Mouse (Mus musculus) midbrain, embryonic 13.5 days (tissue): Measurements from ENCODE around the gene Adam1a. TPM values are rescaled to one million over a fixed set of nuclear protein-coding genes. Genes with fewer than 3 reads are reported as not detected.
A peak's percentile ranks its signal among the peaks of the same experiment; 100 is the strongest.

ENCODE experiments used
- ATAC-seq: fragments of 200-750 bp; cut with Nextera tagmentation; 2 replicates; pipeline ENCODE4 v1.8.0; 2017; ENCODE audit warnings: mild to moderate bottlenecking, moderate TSS enrichment, moderate library complexity
- H3K27ac ChIP-seq: fragments of 300-500 bp; sonication (generic); 2 replicates; pipeline ENCODE4 v1.5.1; 2015; ENCODE audit warnings: inconsistent platforms, mild to moderate bottlenecking, moderate library complexity
- H3K27me3 ChIP-seq: fragments of 300-500 bp; sonication (generic); 2 replicates; pipeline ENCODE4 v1.6.1; 2015; ENCODE audit warnings: mild to moderate bottlenecking, inconsistent platforms
- H3K36me3 ChIP-seq: fragments of 300-500 bp; sonication (generic); 2 replicates; pipeline ENCODE4 v1.6.1; 2015; ENCODE audit warnings: mild to moderate bottlenecking, inconsistent platforms
- H3K4me1 ChIP-seq: fragments of 300-500 bp; sonication (generic); replicated peaks from 2 replicates; pipeline ENCODE4 v1.6.1; 2015; ENCODE audit warnings: inconsistent platforms
- H3K4me2 ChIP-seq: fragments of 300-500 bp; sonication (generic); replicated peaks from 2 replicates; pipeline ENCODE4 v1.6.1; 2015; ENCODE audit warnings: moderate library complexity, mild to moderate bottlenecking, inconsistent platforms
- H3K4me3 ChIP-seq: fragments of 300-500 bp; sonication (generic); replicated peaks from 2 replicates; pipeline ENCODE4 v1.5.1; 2015; ENCODE audit warnings: mild to moderate bottlenecking, inconsistent platforms
- H3K9ac ChIP-seq: fragments of 300-500 bp; sonication (generic); replicated peaks from 2 replicates; pipeline ENCODE4 v1.6.1; 2015; ENCODE audit warnings: mild to moderate bottlenecking, inconsistent platforms
- H3K9me3 ChIP-seq: fragments of 300-500 bp; sonication (generic); 2 replicates; pipeline ENCODE4 v1.6.1; 2016; ENCODE audit warnings: mild to moderate bottlenecking, inconsistent platforms
- WGBS: fragments of 180-500 bp; shearing (Covaris S2); methylation state at CpG from one replicate; pipeline ENCODE4 v1.1.7; 2015; 5-methylcytosine and 5-hydroxymethylcytosine counted together
- polyA plus RNA-seq: library from polyadenylated mRNA; unstranded; fragments of >200 nt; fragmentation: Nextera tagmentation; extraction: Ambion mirVana; gene quantifications from 2 replicates; pipeline ENCODE4 v1.2.1, GENCODE M21; 2015

The Adam1a gene
- 4.9 TPM in 2 replicates for polyA plus RNA-seq

- under 1% methylated on average over 50 of the region's 97 CpGs for WGBS
- ATAC-seq = peak; percentile 70
These were observed at the start of gene Adam1a, which contains the start of gene Gm42878 for GRCm38 (mm10) chr5:121544910-121545792. Gene Adam1a, minus strand, starts transcription at chr5:121545482. Gene Gm42878, minus strand, starts transcription at chr5:121545482.

GRCm38 (mm10) chr5:121594714-121595313 is 49.5 kb upstream of the Adam1a start:
- H3K4me2 ChIP-seq = no peak overlapping the region
- no peak for ATAC-seq
- peaks cover 21% of the 10 kb centered on the region for H3K4me1 ChIP-seq
- no peak overlapping the region for H3K27ac ChIP-seq
- H3K9me3 ChIP-seq = no peaks in the 10 kb centered on the region
- H3K27me3 ChIP-seq = peaks cover 8% of the 10 kb centered on the region
- 91% methylated on average over 6 of the region's 6 CpGs for WGBS
- no peak overlapping the region for H3K4me3 ChIP-seq
- H3K9ac ChIP-seq = no peak overlapping the region
- H3K36me3 ChIP-seq = no peaks in the 10 kb centered on the region

More at GRCm38 (mm10) chr5:121544910-121545792, at the start of gene Adam1a, which contains the start of gene Gm42878:
- peak within 1 kb of the TSS; percentile 99 for H3K4me3 ChIP-seq
- peak within 1 kb of the TSS; percentile 96 for H3K27ac ChIP-seq
- H3K4me2 ChIP-seq = peak within 1 kb of the TSS; percentile 83
- H3K9ac ChIP-seq = peak within 1 kb of the TSS; percentile 99
- no peaks in the 10 kb centered on the region for H3K27me3 ChIP-seq
- peaks cover 36% of the 10 kb centered on the region for H3K4me1 ChIP-seq
- no peaks in the 10 kb centered on the region for H3K9me3 ChIP-seq
- no peaks in the 10 kb centered on the region for H3K36me3 ChIP-seq

GRCm38 (mm10) chr5:121593451-121594401 is 48.4 kb upstream of the Adam1a start, which contains the start of gene Aldh2:
Gene Aldh2, minus strand, starts transcription at chr5:121593824.
- peak; percentile 86 for ATAC-seq
- Histone ChIP-seq H3K9ac (peak within 1 kb of the TSS; percentile 76), H3K4me2 (peak within 1 kb of the TSS; percentile 98), H3K4me3 (peak within 1 kb of the TSS; percentile 65), H3K4me1 (peaks cover 21% of the 10 kb centered on the region), H3K27me3 (peaks cover 8% of the 10 kb centered on the region), H3K27ac (peak within 1 kb of the TSS; percentile 49), H3K36me3 (no peaks in the 10 kb centered on the region), H3K9me3 (no peaks in the 10 kb centered on the region)
- WGBS = 2% methylated on average over 47 of the region's 47 CpGs

GRCm38 (mm10) chr5:121592816-121593407 is 47.6 kb upstream of the Adam1a start:
- 4% methylated on average over 33 of the region's 33 CpGs for WGBS
- Histone ChIP-seq H3K36me3 (no peaks in the 10 kb centered on the region), H3K4me1 (peaks cover 21% of the 10 kb centered on the region), H3K4me3 (peak overlapping the region; percentile 65), H3K27ac (no peak overlapping the region), H3K27me3 (peaks cover 8% of the 10 kb centered on the region), H3K9me3 (no peaks in the 10 kb centered on the region), H3K9ac (peak overlapping the region; percentile 76), H3K4me2 (peak overlapping the region; percentile 98)
- peak; percentile 77 for ATAC-seq

- Histone ChIP-seq H3K27me3 (peaks cover 3% of the 10 kb centered on the region; the same call in 1 of the 2 replicates), H3K36me3 (no peaks in the 10 kb centered on the region), H3K4me3 (peak overlapping the region; percentile 65), H3K9me3 (no peaks in the 10 kb centered on the region), H3K27ac (no peak overlapping the region), H3K9ac (no peak overlapping the region), H3K4me1 (peaks cover 21% of the 10 kb centered on the region), H3K4me2 (peak overlapping the region; percentile 98)
- ATAC-seq = no peak
- WGBS = 68% methylated on average over 11 of the region's 11 CpGs
These were observed 47.0 kb upstream of the Adam1a start for GRCm38 (mm10) chr5:121592064-121592815.

- Histone ChIP-seq H3K4me1 (peaks cover 21% of the 10 kb centered on the region), H3K4me2 (no peak overlapping the region), H3K9ac (no peak overlapping the region), H3K27me3 (peaks cover 3% of the 10 kb centered on the region; the same call in 1 of the 2 replicates), H3K27ac (no peak overlapping the region), H3K9me3 (no peaks in the 10 kb centered on the region), H3K36me3 (no peaks in the 10 kb centered on the region), H3K4me3 (no peak overlapping the region)
- 80% methylated on average over 11 of the region's 11 CpGs for WGBS
- no peak for ATAC-seq
These were observed 46.3 kb upstream of the Adam1a start for GRCm38 (mm10) chr5:121591417-121592063.

- H3K4me1 ChIP-seq = peaks cover 21% of the 10 kb centered on the region
- H3K36me3 ChIP-seq = no peaks in the 10 kb centered on the region
- no peak overlapping the region for H3K27ac ChIP-seq
- no peak for ATAC-seq
- no peak overlapping the region for H3K9ac ChIP-seq
- peaks cover 3% of the 10 kb centered on the region; the same call in 1 of the 2 replicates for H3K27me3 ChIP-seq
- H3K4me3 ChIP-seq = no peak overlapping the region
- H3K4me2 ChIP-seq = no peak overlapping the region
- 90% methylated on average over 6 of the region's 6 CpGs for whole genome bisulfite sequencing
- no peaks in the 10 kb centered on the region for H3K9me3 ChIP-seq
These were observed 44.6 kb upstream of the Adam1a start for GRCm38 (mm10) chr5:121589928-121590327.

- H3K27me3 ChIP-seq = no peaks in the 10 kb centered on the region
- H3K36me3 ChIP-seq = no peaks in the 10 kb centered on the region
- H3K9me3 ChIP-seq = no peaks in the 10 kb centered on the region
- no peak overlapping the region for H3K4me2 ChIP-seq
- no peak overlapping the region for H3K9ac ChIP-seq
- no peak overlapping the region for H3K27ac ChIP-seq
- no peaks in the 10 kb centered on the region for H3K4me1 ChIP-seq
- 77% methylated on average over 6 of the region's 6 CpGs for WGBS
- ATAC-seq = no peak
- no peak overlapping the region for H3K4me3 ChIP-seq
These were observed 41.2 kb upstream of the Adam1a start for GRCm38 (mm10) chr5:121586400-121587039.

- Histone ChIP-seq H3K9ac (no peak overlapping the region), H3K4me1 (no peaks in the 10 kb centered on the region), H3K4me3 (no peak overlapping the region), H3K9me3 (no peaks in the 10 kb centered on the region), H3K4me2 (no peak overlapping the region), H3K27ac (no peak overlapping the region), H3K36me3 (no peaks in the 10 kb centered on the region), H3K27me3 (no peaks in the 10 kb centered on the region)
- 79% methylated on average over 5 of the region's 5 CpGs for WGBS
- no peak for ATAC-seq
These were observed 40.4 kb upstream of the Adam1a start for GRCm38 (mm10) chr5:121585699-121586098.

- H3K27me3 ChIP-seq = no peaks in the 10 kb centered on the region
- H3K4me2 ChIP-seq = no peak overlapping the region
- H3K27ac ChIP-seq = no peak overlapping the region
- peaks cover 4% of the 10 kb centered on the region for H3K36me3 ChIP-seq
- WGBS = 96% methylated on average over 10 of the region's 10 CpGs
- no peak for ATAC-seq
- H3K9me3 ChIP-seq = no peaks in the 10 kb centered on the region
- H3K4me1 ChIP-seq = no peaks in the 10 kb centered on the region
- H3K9ac ChIP-seq = no peak overlapping the region
- no peak overlapping the region for H3K4me3 ChIP-seq
These were observed 39.7 kb upstream of the Adam1a start for GRCm38 (mm10) chr5:121585005-121585404.
